In the genomic region with DNA sequence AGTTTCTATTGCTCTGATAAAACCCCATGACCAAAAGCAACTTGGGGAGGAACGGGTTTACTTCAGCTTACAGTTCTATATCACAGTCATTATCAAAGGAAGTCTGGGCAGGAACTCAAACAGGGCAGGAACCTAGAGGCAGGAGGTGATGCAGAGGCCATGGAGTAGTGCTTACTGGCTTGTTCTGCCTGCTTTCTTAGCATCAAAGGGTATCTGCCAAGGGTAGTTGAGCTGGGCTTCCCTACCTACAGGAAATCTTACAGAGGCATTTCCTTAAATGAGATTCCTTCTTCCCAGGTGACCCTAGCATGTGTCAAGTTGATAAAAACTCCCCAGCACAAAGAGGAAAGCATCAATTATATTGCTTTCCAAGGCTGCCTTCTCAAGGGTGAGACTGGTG, we compare ENCODE assay signal across 24 mouse cellular contexts. TPM values are rescaled to one million over a fixed set of nuclear protein-coding genes. Genes with fewer than 3 reads are reported as not detected.
DNase-seq lines count a peak whose midpoint lies in the region; ATAC-seq and TF ChIP-seq lines count a peak whose summit lies in the region.
"Had no signal": no experiment of that assay in that cellular context is flagged by ENCODE, and none has a peak within 500 bp of the region (broad histone marks: within the 10 kb centered on the region; RNA-seq: fewer than 3 reads in every experiment).

No protein-coding gene starts in this region.

- no peaks in the 10 kb centered on the region for H3K9me3 ChIP-seq in kidney, embryonic 14.5 days (ENCODE audit: control insufficient read depth, low read length)
- no peaks in the 10 kb centered on the region for H3K9me3 ChIP-seq in kidney, embryonic 15.5 days (replicated peaks)
- no peaks in the 10 kb centered on the region for H3K9me3 ChIP-seq in kidney, postnatal 0 days (replicated peaks; ENCODE audit: low read length)
- H3K9me3 ChIP-seq: embryonic facial prominence, embryonic 13.5 days; embryonic facial prominence, embryonic 15.5 days; forebrain, embryonic 10.5 days; forebrain, embryonic 12.5 days had no signal

- H3K79me2 ChIP-seq in heart, adult 2 months (replicated peaks; ENCODE audit: control insufficient read depth, insufficient read depth, low read length), result no peaks in the 10 kb centered on the region

- no peak overlapping the region for H3K4me2 ChIP-seq in kidney, embryonic 14.5 days (replicated peaks; ENCODE audit: low read depth, low read length)
- H3K4me2 ChIP-seq in kidney, embryonic 15.5 days, result no peak overlapping the region
- no peak overlapping the region for H3K4me2 ChIP-seq in kidney, postnatal 0 days (ENCODE audit: low read length)
- H3K4me2 ChIP-seq: embryonic facial prominence, embryonic 13.5 days; embryonic facial prominence, embryonic 15.5 days; forebrain, embryonic 12.5 days had no signal

- TF ChIP-seq POLR2A in heart, adult 2 months (IDR thresholded peaks at IDR 0.05; ENCODE audit: insufficient read depth, low read depth, low read length), result no peak
- TF ChIP-seq POLR2A in kidney, adult 2 months (IDR thresholded peaks at IDR 0.05; ENCODE audit: low read depth, low read length), result no peak

- no peak for TF ChIP-seq CTCF in heart, adult 2 months (IDR thresholded peaks at IDR 0.05)
- no peak for TF ChIP-seq CTCF in kidney, adult 2 months (conservative IDR thresholded peaks at IDR 0.05; ENCODE audit: insufficient read depth, insufficient read length, low read depth, low read length)
- TF ChIP-seq CTCF in kidney, postnatal 0 days (IDR thresholded peaks at IDR 0.05; ENCODE audit: low read depth), result no peak

- H3K9ac ChIP-seq in heart, adult 2 months (ENCODE audit: low read depth, low read length), result no peak overlapping the region
- no peak overlapping the region for H3K9ac ChIP-seq in kidney, embryonic 14.5 days (ENCODE audit: low read depth, low read length)
- no peak overlapping the region for H3K9ac ChIP-seq in kidney, embryonic 15.5 days
- no peak overlapping the region for H3K9ac ChIP-seq in kidney, postnatal 0 days (ENCODE audit: low read depth, low read length)
- H3K9ac ChIP-seq: embryonic facial prominence, embryonic 13.5 days; embryonic facial prominence, embryonic 15.5 days; forebrain, embryonic 12.5 days had no signal

- intact Hi-C loops in heart, adult 2 months (cut with DNase I), result no loop called here
- intact Hi-C loops in heart, postnatal 36 days (cut with DNase I), result no loop called here

- 9% methylated on average over 1 of the region's 1 CpGs for WGBS in heart, adult 2 months
- 54% methylated on average over 1 of the region's 1 CpGs for WGBS in kidney, adult 2 months
- 85% methylated on average over 1 of the region's 1 CpGs for WGBS in kidney, embryonic 14.5 days
- 57% methylated on average over 1 of the region's 1 CpGs for WGBS in kidney, embryonic 15.5 days
- WGBS in kidney, postnatal 0 days, result 43% methylated on average over 1 of the region's 1 CpGs

- peak overlapping the region; percentile 5; the same call in 1 of the 2 replicates for H3K27ac ChIP-seq in heart, adult 2 months
- H3K27ac ChIP-seq in kidney, adult 2 months (ENCODE audit: insufficient read depth, low read depth, low read length), result peak overlapping the region; percentile 32
- no peak overlapping the region for H3K27ac ChIP-seq in kidney, embryonic 14.5 days (ENCODE audit: low read depth, low read length)
- 0 out of 2 replicates have a peak overlapping the region, but pooled peaks have one; percentile 10 for H3K27ac ChIP-seq in kidney, embryonic 15.5 days
- H3K27ac ChIP-seq in kidney, postnatal 0 days, result no peak overlapping the region
- H3K27ac ChIP-seq: embryonic facial prominence, embryonic 13.5 days; embryonic facial prominence, embryonic 15.5 days; forebrain, embryonic 10.5 days; forebrain, embryonic 12.5 days had no signal

- no peak for DNase-seq in heart, adult 2 months
- no peak for DNase-seq in heart, postnatal 36 days
- peak; percentile 57 for DNase-seq in kidney, adult 2 months
- DNase-seq in kidney, postnatal 14 days, result no peak
- DNase-seq in kidney, postnatal 0 days (ENCODE audit: low spot score), result peak; percentile 42
- no peak for DNase-seq in kidney, adult 8-10 months
- DNase-seq: adrenal gland, adult 2 months; adrenal gland, postnatal 10 days; adrenal gland, postnatal 25 days; cerebellum, adult 11 months; cerebellum, adult 18-20 months; cerebellum, adult 8-10 months; cerebellum, adult 9-11 months; cerebellum, postnatal 14 days; cerebellum, postnatal 36 days; embryo, embryonic 11 days had no signal

- no peak for TF ChIP-seq EP300 in heart, adult 2 months (IDR thresholded peaks at IDR 0.05; ENCODE audit: insufficient read depth, low read depth, low read length)

- no peak for ATAC-seq in kidney, embryonic 14.5 days (ENCODE audit: low FRiP score, low TSS enrichment)
- no peak for ATAC-seq in kidney, embryonic 15.5 days (replicated peaks; ENCODE audit: low FRiP score)
- ATAC-seq in kidney, postnatal 0 days (replicated peaks; ENCODE audit: low FRiP score, low read depth), result no peak
- ATAC-seq: forebrain, embryonic 14.5 days had no signal

- H3K4me1 ChIP-seq in heart, adult 2 months (ENCODE audit: control insufficient read depth, insufficient read depth, low read length), result peaks cover 14% of the 10 kb centered on the region
- H3K4me1 ChIP-seq in kidney, adult 2 months (ENCODE audit: control insufficient read depth, insufficient read depth, low read length), result no peaks in the 10 kb centered on the region
- no peaks in the 10 kb centered on the region for H3K4me1 ChIP-seq in kidney, embryonic 14.5 days (ENCODE audit: control insufficient read depth, insufficient read depth, low read length)
- 0 out of 2 replicates have a peak, but pooled peaks cover 1% of the 10 kb centered on the region for H3K4me1 ChIP-seq in kidney, embryonic 15.5 days
- no peaks in the 10 kb centered on the region for H3K4me1 ChIP-seq in kidney, postnatal 0 days (replicated peaks; ENCODE audit: insufficient read depth, low read length)
- H3K4me1 ChIP-seq: forebrain, embryonic 10.5 days; forebrain, embryonic 12.5 days had no signal

- no peak overlapping the region for H3K4me3 ChIP-seq in heart, adult 2 months
- H3K4me3 ChIP-seq in kidney, adult 2 months (ENCODE audit: insufficient read depth, low read depth, low read length), result no peak overlapping the region
- no peak overlapping the region for H3K4me3 ChIP-seq in kidney, embryonic 14.5 days (ENCODE audit: low read length)
- H3K4me3 ChIP-seq in kidney, embryonic 15.5 days (replicated peaks), result no peak overlapping the region
- H3K4me3 ChIP-seq in kidney, postnatal 0 days (replicated peaks; ENCODE audit: low read depth, low read length), result no peak overlapping the region
- H3K4me3 ChIP-seq: embryonic facial prominence, embryonic 13.5 days; embryonic facial prominence, embryonic 15.5 days; erythroblast, embryonic 14.5 days; forebrain, embryonic 10.5 days; forebrain, embryonic 12.5 days had no signal

- peaks cover 55% of the 10 kb centered on the region for H3K36me3 ChIP-seq in heart, adult 2 months (ENCODE audit: control insufficient read depth, insufficient read depth, low read length)
- H3K36me3 ChIP-seq in kidney, adult 2 months (ENCODE audit: control insufficient read depth, insufficient read depth, low read length), result no peaks in the 10 kb centered on the region
- H3K36me3 ChIP-seq in kidney, embryonic 14.5 days (ENCODE audit: control insufficient read depth, insufficient read depth, low read length), result no peaks in the 10 kb centered on the region
- H3K36me3 ChIP-seq in kidney, embryonic 15.5 days, result no peaks in the 10 kb centered on the region
- H3K36me3 ChIP-seq in kidney, postnatal 0 days (ENCODE audit: insufficient read depth, low read length), result no peaks in the 10 kb centered on the region
- H3K36me3 ChIP-seq: embryonic facial prominence, embryonic 13.5 days; embryonic facial prominence, embryonic 15.5 days; forebrain, embryonic 10.5 days; forebrain, embryonic 12.5 days had no signal

- H3K27me3 ChIP-seq in heart, adult 2 months (ENCODE audit: control insufficient read depth, insufficient read depth, low read length), result no peaks in the 10 kb centered on the region
- H3K27me3 ChIP-seq in kidney, adult 2 months (replicated peaks; ENCODE audit: control insufficient read depth, insufficient read depth, low read length), result no peaks in the 10 kb centered on the region
- H3K27me3 ChIP-seq in kidney, embryonic 14.5 days (ENCODE audit: control insufficient read depth, insufficient read depth, low read length), result no peaks in the 10 kb centered on the region
- no peaks in the 10 kb centered on the region for H3K27me3 ChIP-seq in kidney, embryonic 15.5 days
- H3K27me3 ChIP-seq in kidney, postnatal 0 days (ENCODE audit: insufficient read depth, low read length), result no peaks in the 10 kb centered on the region
- H3K27me3 ChIP-seq: embryonic facial prominence, embryonic 13.5 days; embryonic facial prominence, embryonic 15.5 days; forebrain, embryonic 12.5 days had no signal

RNA-seq across cellular contexts. Expression of a gene that starts 38.0 kb away (rescaled TPM):
- 100 to 1,000 TPM; 330 to 373 TPM for total RNA-seq in heart, adult 2 months (2021)
- polyA plus RNA-seq in heart, adult 2 months (2012; rRNA removed), result 213 and 279 TPM in 2 replicates
- total RNA-seq in heart, postnatal 36 days (2021), result 100 to 1,000 TPM; 372 to 460 TPM
- polyA plus RNA-seq in kidney, adult 2 months (2012; rRNA removed), result 36.5 and 38.2 TPM in 2 replicates
- 20.1 and 31.8 TPM in 2 replicates for polyA plus RNA-seq in kidney, embryonic 14.5 days (2014; fragmentation: Nextera tagmentation; extraction: Ambion mirVana)
- 57.3 and 66.6 TPM in 2 replicates for polyA plus RNA-seq in kidney, embryonic 15.5 days (2015; fragmentation: Nextera tagmentation; extraction: Ambion mirVana)
- 67.6 and 79.3 TPM in 2 replicates for polyA plus RNA-seq in kidney, postnatal 0 days (2015; fragmentation: Nextera tagmentation; extraction: Ambion mirVana)

Comparison
In these comparisons a context has a peak if more than half of its experiments do, and no peak if none do; other contexts are left out.
1. DNase-seq: peak in kidney, adult 2 months (single experiment) and kidney, postnatal 0 days (single experiment); none in heart, adult 2 months (0 of 2), heart, postnatal 36 days (0 of 2), kidney, postnatal 14 days (single experiment) and kidney, adult 8-10 months (0 of 2).
2. H3K27ac ChIP-seq: peak in heart, adult 2 months (single experiment), kidney, adult 2 months (single experiment) and kidney, embryonic 15.5 days (single experiment); none in kidney, embryonic 14.5 days (single experiment) and kidney, postnatal 0 days (single experiment).